Mouse (Mus musculus): Measurements from ENCODE around the gene Krtcap2. TPM values are rescaled to one million over a fixed set of nuclear protein-coding genes. Genes with fewer than 3 reads are reported as not detected.

The Krtcap2 gene
- 221 and 222 TPM in 2 replicates for polyA plus RNA-seq (2015; fragmentation: Nextera tagmentation; extraction: Ambion mirVana)

- H3K36me3 ChIP-seq, result peaks cover 28% of the 10 kb centered on the region
- H3K27ac ChIP-seq (replicated peaks), result peak within 1 kb of the TSS; percentile 95
- peak; percentile 81 for ATAC-seq (ENCODE audit: low FRiP score)
- no peaks in the 10 kb centered on the region for H3K9me3 ChIP-seq (replicated peaks)
- no peaks in the 10 kb centered on the region for H3K27me3 ChIP-seq (replicated peaks)
- WGBS, result 2% methylated on average over 20 of the region's 20 CpGs
- H3K9ac ChIP-seq (replicated peaks), result peak within 1 kb of the TSS; percentile 73
- H3K4me1 ChIP-seq, result peaks cover 61% of the 10 kb centered on the region
- H3K4me3 ChIP-seq (replicated peaks), result peak within 1 kb of the TSS; percentile 58
- peak within 1 kb of the TSS; percentile 73 for H3K4me2 ChIP-seq
These were observed at the start of gene Krtcap2 for GRCm38 (mm10) chr3:89245688-89246171. Gene Krtcap2 (plus strand): TSS chr3:89245966.

GRCm38 (mm10) chr3:89195979-89196877 is 49.5 kb upstream of the Krtcap2 start:
- H3K4me1 ChIP-seq, result peaks cover 11% of the 10 kb centered on the region
- H3K27me3 ChIP-seq (replicated peaks), result no peaks in the 10 kb centered on the region
- peak; percentile 95 for ATAC-seq (ENCODE audit: low FRiP score)
- H3K9ac ChIP-seq (replicated peaks), result peak overlapping the region; percentile 55
- H3K36me3 ChIP-seq, result no peaks in the 10 kb centered on the region
- no peaks in the 10 kb centered on the region for H3K9me3 ChIP-seq (replicated peaks)
- 9% methylated on average over 33 of the region's 33 CpGs for WGBS
- H3K4me2 ChIP-seq, result peak overlapping the region; percentile 66
- H3K4me3 ChIP-seq (replicated peaks), result peak overlapping the region; percentile 44
- H3K27ac ChIP-seq (replicated peaks), result peak overlapping the region; percentile 80

GRCm38 (mm10) chr3:89199839-89200238 is 45.9 kb upstream of the Krtcap2 start:
- peaks cover 22% of the 10 kb centered on the region for H3K4me1 ChIP-seq
- ATAC-seq (ENCODE audit: low FRiP score), result no peak

GRCm38 (mm10) chr3:89202253-89203141 is 43.3 kb upstream of the Krtcap2 start, which contains the start of gene Gba:
Gene Gba (plus strand): TSS chr3:89202928.
- 26% methylated on average over 13 of the region's 13 CpGs for WGBS

More at GRCm38 (mm10) chr3:89199839-89200238, 45.9 kb upstream of the Krtcap2 start:
- WGBS, result 85% methylated on average over 3 of the region's 3 CpGs
- Histone ChIP-seq H3K9me3 (replicated peaks) (no peaks in the 10 kb centered on the region), H3K27ac (replicated peaks) (no peak overlapping the region), H3K36me3 (peaks cover 4% of the 10 kb centered on the region; the same call in 1 of the 2 replicates), H3K27me3 (replicated peaks) (no peaks in the 10 kb centered on the region), H3K9ac (replicated peaks) (no peak overlapping the region), H3K4me2 (no peak overlapping the region), H3K4me3 (replicated peaks) (no peak overlapping the region)

GRCm38 (mm10) chr3:89203142-89203514 is 42.6 kb upstream of the Krtcap2 start:
- Histone ChIP-seq H3K9me3 (replicated peaks) (no peaks in the 10 kb centered on the region), H3K27ac (replicated peaks) (peak overlapping the region; percentile 66), H3K36me3 (peaks cover 34% of the 10 kb centered on the region), H3K4me3 (replicated peaks) (peak overlapping the region; percentile 62), H3K4me1 (peaks cover 11% of the 10 kb centered on the region), H3K4me2 (peak overlapping the region; percentile 77), H3K27me3 (replicated peaks) (no peaks in the 10 kb centered on the region), H3K9ac (replicated peaks) (peak overlapping the region; percentile 63)
- ATAC-seq (ENCODE audit: low FRiP score), result peak; percentile 48
- WGBS, result 46% methylated on average over 5 of the region's 5 CpGs

More at GRCm38 (mm10) chr3:89202253-89203141, 43.3 kb upstream of the Krtcap2 start, which contains the start of gene Gba:
- Histone ChIP-seq H3K27ac (replicated peaks) (peak within 1 kb of the TSS; percentile 66), H3K4me2 (peak within 1 kb of the TSS; percentile 77), H3K9ac (replicated peaks) (peak within 1 kb of the TSS; percentile 63), H3K36me3 (peaks cover 28% of the 10 kb centered on the region), H3K4me3 (replicated peaks) (peak within 1 kb of the TSS; percentile 62), H3K27me3 (replicated peaks) (no peaks in the 10 kb centered on the region), H3K4me1 (peaks cover 11% of the 10 kb centered on the region), H3K9me3 (replicated peaks) (no peaks in the 10 kb centered on the region)
- ATAC-seq (ENCODE audit: low FRiP score), result peak; percentile 89

GRCm38 (mm10) chr3:89206079-89206478 is 39.7 kb upstream of the Krtcap2 start:
- peaks cover 17% of the 10 kb centered on the region for H3K4me1 ChIP-seq
- no peaks in the 10 kb centered on the region for H3K27me3 ChIP-seq (replicated peaks)
- H3K4me2 ChIP-seq, result no peak overlapping the region
- H3K9ac ChIP-seq (replicated peaks), result no peak overlapping the region
- WGBS, result 94% methylated on average over 7 of the region's 7 CpGs
- no peak for ATAC-seq (ENCODE audit: low FRiP score)
- H3K27ac ChIP-seq (replicated peaks), result no peak overlapping the region
- H3K9me3 ChIP-seq (replicated peaks), result no peaks in the 10 kb centered on the region
- H3K4me3 ChIP-seq (replicated peaks), result no peak overlapping the region
- peaks cover 63% of the 10 kb centered on the region for H3K36me3 ChIP-seq

- 95% methylated on average over 2 of the region's 2 CpGs for WGBS
- peaks cover 21% of the 10 kb centered on the region for H3K4me1 ChIP-seq
- H3K9me3 ChIP-seq (replicated peaks), result no peaks in the 10 kb centered on the region
- no peak overlapping the region for H3K9ac ChIP-seq (replicated peaks)
- no peaks in the 10 kb centered on the region for H3K27me3 ChIP-seq (replicated peaks)
- no peak overlapping the region for H3K4me3 ChIP-seq (replicated peaks)
- H3K27ac ChIP-seq (replicated peaks), result no peak overlapping the region
- ATAC-seq (ENCODE audit: low FRiP score), result no peak
- H3K36me3 ChIP-seq, result peaks cover 64% of the 10 kb centered on the region
- no peak overlapping the region for H3K4me2 ChIP-seq
These were observed 39.1 kb upstream of the Krtcap2 start for GRCm38 (mm10) chr3:89206695-89207094.

GRCm38 (mm10) chr3:89208075-89208657 is 37.6 kb upstream of the Krtcap2 start:
- H3K4me3 ChIP-seq (replicated peaks), result no peak overlapping the region
- H3K4me2 ChIP-seq, result no peak overlapping the region
- no peak overlapping the region for H3K27ac ChIP-seq (replicated peaks)
- no peak overlapping the region for H3K9ac ChIP-seq (replicated peaks)
- peaks cover 33% of the 10 kb centered on the region for H3K4me1 ChIP-seq
- H3K9me3 ChIP-seq (replicated peaks), result no peaks in the 10 kb centered on the region
- H3K36me3 ChIP-seq, result peaks cover 64% of the 10 kb centered on the region
- ATAC-seq (ENCODE audit: low FRiP score), result no peak
- no peaks in the 10 kb centered on the region for H3K27me3 ChIP-seq (replicated peaks)
- WGBS, result 92% methylated on average over 13 of the region's 13 CpGs

GRCm38 (mm10) chr3:89208736-89209135 is 37.0 kb upstream of the Krtcap2 start:
- H3K9me3 ChIP-seq (replicated peaks), result no peaks in the 10 kb centered on the region
- no peak for ATAC-seq (ENCODE audit: low FRiP score)
- no peaks in the 10 kb centered on the region for H3K27me3 ChIP-seq (replicated peaks)
- WGBS, result 87% methylated on average over 6 of the region's 6 CpGs
- H3K36me3 ChIP-seq, result peaks cover 64% of the 10 kb centered on the region
- H3K4me2 ChIP-seq, result no peak overlapping the region
- H3K4me3 ChIP-seq (replicated peaks), result no peak overlapping the region
- peaks cover 32% of the 10 kb centered on the region for H3K4me1 ChIP-seq
- no peak overlapping the region for H3K27ac ChIP-seq (replicated peaks)
- no peak overlapping the region for H3K9ac ChIP-seq (replicated peaks)

GRCm38 (mm10) chr3:89209731-89210130 is 36.0 kb upstream of the Krtcap2 start:
- H3K9me3 ChIP-seq (replicated peaks), result no peaks in the 10 kb centered on the region
- H3K4me2 ChIP-seq, result no peak overlapping the region
- peaks cover 59% of the 10 kb centered on the region for H3K36me3 ChIP-seq
- no peak for ATAC-seq (ENCODE audit: low FRiP score)
- H3K9ac ChIP-seq (replicated peaks), result no peak overlapping the region
- WGBS, result 89% methylated on average over 7 of the region's 7 CpGs
- peaks cover 32% of the 10 kb centered on the region for H3K4me1 ChIP-seq
- H3K27me3 ChIP-seq (replicated peaks), result no peaks in the 10 kb centered on the region
- H3K4me3 ChIP-seq (replicated peaks), result no peak overlapping the region
- H3K27ac ChIP-seq (replicated peaks), result no peak overlapping the region

- no peak overlapping the region; the same call in 1 of the 2 replicates for H3K27ac ChIP-seq (replicated peaks)
- H3K27me3 ChIP-seq (replicated peaks), result no peaks in the 10 kb centered on the region
- no peak overlapping the region for H3K4me3 ChIP-seq (replicated peaks)
- H3K4me1 ChIP-seq, result peaks cover 37% of the 10 kb centered on the region
- ATAC-seq (ENCODE audit: low FRiP score), result no peak
- H3K4me2 ChIP-seq, result no peak overlapping the region
- no peaks in the 10 kb centered on the region for H3K9me3 ChIP-seq (replicated peaks)
- peaks cover 59% of the 10 kb centered on the region for H3K36me3 ChIP-seq
- 87% methylated on average over 13 of the region's 13 CpGs for WGBS
- H3K9ac ChIP-seq (replicated peaks), result no peak overlapping the region
These were observed 35.6 kb upstream of the Krtcap2 start for GRCm38 (mm10) chr3:89210162-89210561.
